In genomic region chr7:47110511-47110910, GRCm38 (mm10) we compare ENCODE assay signal across 13 mouse cellular contexts. TPM values are rescaled to one million over a fixed set of nuclear protein-coding genes. Genes with fewer than 3 reads are reported as not detected.
A peak's percentile ranks its signal among the peaks of the same experiment; 100 is the strongest.
DNase-seq lines count a peak whose midpoint lies in the region; ATAC-seq and TF ChIP-seq lines count a peak whose summit lies in the region.
"Had no signal": no experiment of that assay in that cellular context is flagged by ENCODE, and none has a peak within 500 bp of the region (broad histone marks: within the 10 kb centered on the region; RNA-seq: fewer than 3 reads in every experiment).

No protein-coding gene starts in this region.

- no peaks in the 10 kb centered on the region for H3K27me3 ChIP-seq in lung, embryonic 15.5 days
- no peaks in the 10 kb centered on the region for H3K27me3 ChIP-seq in hindbrain, postnatal 0 days (ENCODE audit: insufficient read depth, low read length)
- H3K27me3 ChIP-seq: midbrain, embryonic 13.5 days had no signal

- H3K4me1 ChIP-seq in embryonic fibroblast, embryonic 13.5 days (ENCODE audit: control insufficient read depth, insufficient read depth, low read length) = peaks cover 4% of the 10 kb centered on the region; the same call in 1 of the 2 replicates
- peaks cover 5% of the 10 kb centered on the region; the same call in 1 of the 2 replicates for H3K4me1 ChIP-seq in lung, embryonic 15.5 days
- H3K4me1 ChIP-seq in hindbrain, postnatal 0 days (ENCODE audit: insufficient read depth, low read length) = no peaks in the 10 kb centered on the region
- H3K4me1 ChIP-seq: limb, embryonic 15.5 days; midbrain, embryonic 13.5 days had no signal

- no peaks in the 10 kb centered on the region for H3K36me3 ChIP-seq in lung, embryonic 15.5 days
- H3K36me3 ChIP-seq in hindbrain, postnatal 0 days (ENCODE audit: insufficient read depth, low read length) = no peaks in the 10 kb centered on the region
- H3K36me3 ChIP-seq: G1E; limb, embryonic 15.5 days had no signal

- DNase-seq in right cerebral cortex, adult 2 months (ENCODE audit: low spot score in 2 of 2) = peak; percentile 81
- DNase-seq in right cerebral cortex, postnatal 10 days (ENCODE audit: low spot score in 2 of 2) = no peak
- DNase-seq in hindbrain, postnatal 0 days (ENCODE audit: low spot score) = no peak
- DNase-seq in gastrocnemius, postnatal 4 days (ENCODE audit: low spot score in 2 of 2) = no peak
- DNase-seq in ovary, postnatal 14 days (ENCODE audit: low spot score) = no peak
- no peak for DNase-seq in ovary, adult 18-20 months (ENCODE audit: low spot score)
- DNase-seq: kidney, adult 11 months; thymus, adult 2 months had no signal

- 53% methylated on average over 7 of the region's 7 CpGs for WGBS in lung, embryonic 15.5 days
- 74% methylated on average over 7 of the region's 7 CpGs for WGBS in hindbrain, postnatal 0 days

- ATAC-seq in lung, embryonic 15.5 days (ENCODE audit: borderline replicate concordance, extremely low read depth, low FRiP score, low TSS enrichment) = peak; percentile 28; the same call in 1 of the 2 replicates
- no peak for ATAC-seq in hindbrain, postnatal 0 days
- ATAC-seq: midbrain, embryonic 13.5 days had no signal

- no peak for TF ChIP-seq CTCF in embryonic fibroblast, embryonic 13.5 days (IDR thresholded peaks at IDR 0.05; ENCODE audit: borderline replicate concordance, insufficient read depth, low read length)
- TF ChIP-seq CTCF in hindbrain, postnatal 0 days (IDR thresholded peaks at IDR 0.05; ENCODE audit: low read depth) = no peak

- H3K9ac ChIP-seq in lung, embryonic 15.5 days = no peak overlapping the region
- no peak overlapping the region for H3K9ac ChIP-seq in hindbrain, postnatal 0 days (replicated peaks; ENCODE audit: low read length)
- H3K9ac ChIP-seq: limb, embryonic 15.5 days; midbrain, embryonic 13.5 days had no signal

- TF ChIP-seq POLR2A in embryonic fibroblast, embryonic 13.5 days (IDR thresholded peaks at IDR 0.05; ENCODE audit: low read depth, low read length) = no peak

- no peaks in the 10 kb centered on the region for H3K9me3 ChIP-seq in lung, embryonic 15.5 days
- H3K9me3 ChIP-seq in hindbrain, postnatal 0 days (ENCODE audit: low read length) = no peaks in the 10 kb centered on the region
- H3K9me3 ChIP-seq: G1E; limb, embryonic 15.5 days; midbrain, embryonic 13.5 days had no signal

- no peak overlapping the region for H3K4me3 ChIP-seq in embryonic fibroblast, embryonic 13.5 days (ENCODE audit: insufficient read depth, low read length)
- no peak overlapping the region for H3K4me3 ChIP-seq in lung, embryonic 15.5 days
- H3K4me3 ChIP-seq in hindbrain, postnatal 0 days (ENCODE audit: low read length) = no peak overlapping the region
- H3K4me3 ChIP-seq: limb, embryonic 15.5 days; midbrain, embryonic 13.5 days had no signal

- H3K4me2 ChIP-seq in lung, embryonic 15.5 days = no peak overlapping the region
- H3K4me2 ChIP-seq in hindbrain, postnatal 0 days (ENCODE audit: low read depth, low read length) = no peak overlapping the region
- H3K4me2 ChIP-seq: limb, embryonic 15.5 days; midbrain, embryonic 13.5 days had no signal

- peak overlapping the region; percentile 86 for H3K27ac ChIP-seq in embryonic fibroblast, embryonic 13.5 days (ENCODE audit: insufficient read depth, low read length)
- H3K27ac ChIP-seq in lung, embryonic 15.5 days = no peak overlapping the region
- H3K27ac ChIP-seq in hindbrain, postnatal 0 days = no peak overlapping the region
- H3K27ac ChIP-seq: limb, embryonic 15.5 days; midbrain, embryonic 13.5 days had no signal

RNA-seq across cellular contexts. Expression of gene Ptpn5, which starts 23.0 kb away (rescaled TPM):
- not detected in 2 replicates for polyA plus RNA-seq in embryonic fibroblast, embryonic 13.5 days (2011; ENCODE audit: insufficient read length, low read depth, missing spikeins)
- 6.5 and 6.9 TPM in 2 replicates for polyA plus RNA-seq in lung, embryonic 15.5 days (2015; fragmentation: Nextera tagmentation; extraction: Ambion mirVana)
- 98.3 and 107 TPM in 2 replicates for total RNA-seq in hindbrain, postnatal 0 days (2014; rRNA removed)
- 129 and 138 TPM in 2 replicates for polyA plus RNA-seq in hindbrain, postnatal 0 days (2015; fragmentation: Nextera tagmentation; extraction: Ambion mirVana)
- not detected for total RNA-seq in gastrocnemius, postnatal 4 days (2021)
- polyA plus RNA-seq: G1E had no signal

Comparison
In these comparisons a context has a peak if more than half of its experiments do, and no peak if none do; other contexts are left out.
1. DNase-seq: peak in right cerebral cortex, adult 2 months (2 of 2); none in right cerebral cortex, postnatal 10 days (0 of 2), hindbrain, postnatal 0 days (single experiment), gastrocnemius, postnatal 4 days (0 of 2), ovary, postnatal 14 days (single experiment) and ovary, adult 18-20 months (single experiment).
2. RNA of gene Ptpn5, which starts 23.0 kb away (polyA plus RNA-seq): 129 to 138 TPM in hindbrain, postnatal 0 days; 6.5 to 6.9 TPM in lung, embryonic 15.5 days and not detected in embryonic fibroblast, embryonic 13.5 days; every median in the first group is over 10 times any median in the second.